Mouse (Mus musculus): Measurements from ENCODE around the gene Peg12. TPM values are rescaled to one million over a fixed set of nuclear protein-coding genes. Genes with fewer than 3 reads are reported as not detected.

Peg12 gene
- polyA plus RNA-seq, 1 experiment = not detected

- H3K4me1 ChIP-seq (ENCODE audit: control insufficient read depth, insufficient read depth, low read length) = no peaks in the 10 kb centered on the region
- no peak overlapping the region for H3K27ac ChIP-seq (ENCODE audit: insufficient read depth, low read depth, low read length)
- no peak overlapping the region for H3K4me3 ChIP-seq (ENCODE audit: insufficient read depth, low read length)
- TF ChIP-seq CTCF (IDR thresholded peaks at IDR 0.05; ENCODE audit: low read depth, low read length) (no peak), POLR2A (IDR thresholded peaks at IDR 0.05; ENCODE audit: borderline replicate concordance, low read depth, low read length) (no peak)
These were observed 36.0 kb downstream of the Peg12 start for GRCm38 (mm10) chr7:62428337-62428736.

- TF ChIP-seq CTCF (IDR thresholded peaks at IDR 0.05; ENCODE audit: low read depth, low read length) = no peak
- no peak for TF ChIP-seq POLR2A (IDR thresholded peaks at IDR 0.05; ENCODE audit: borderline replicate concordance, low read depth, low read length)
- H3K4me1 ChIP-seq (ENCODE audit: control insufficient read depth, insufficient read depth, low read length) = no peaks in the 10 kb centered on the region
- no peak overlapping the region for H3K4me3 ChIP-seq (ENCODE audit: insufficient read depth, low read length)
- H3K27ac ChIP-seq (ENCODE audit: insufficient read depth, low read depth, low read length) = no peak overlapping the region
These were observed 41.1 kb downstream of the Peg12 start for GRCm38 (mm10) chr7:62423210-62423609.

- no peaks in the 10 kb centered on the region for H3K4me1 ChIP-seq (ENCODE audit: control insufficient read depth, insufficient read depth, low read length)
- no peak overlapping the region for H3K4me3 ChIP-seq (ENCODE audit: insufficient read depth, low read length)
- TF ChIP-seq CTCF (IDR thresholded peaks at IDR 0.05; ENCODE audit: low read depth, low read length) (no peak), POLR2A (IDR thresholded peaks at IDR 0.05; ENCODE audit: borderline replicate concordance, low read depth, low read length) (no peak)
- no peak overlapping the region for H3K27ac ChIP-seq (ENCODE audit: insufficient read depth, low read depth, low read length)
These were observed 43.7 kb downstream of the Peg12 start for GRCm38 (mm10) chr7:62420566-62420965.

GRCm38 (mm10) chr7:62419493-62420360, 44.6 kb downstream of the Peg12 start, which contains the start of gene Mkrn3:
Mkrn3 (minus strand) TSS chr7:62420139.
- H3K27ac ChIP-seq (ENCODE audit: insufficient read depth, low read depth, low read length) = no peak within 1 kb of the TSS
- H3K4me1 ChIP-seq (ENCODE audit: control insufficient read depth, insufficient read depth, low read length) = no peaks in the 10 kb centered on the region
- H3K4me3 ChIP-seq (ENCODE audit: insufficient read depth, low read length) = peak within 1 kb of the TSS; percentile 64
- no peak for TF ChIP-seq CTCF (IDR thresholded peaks at IDR 0.05; ENCODE audit: low read depth, low read length)
- TF ChIP-seq POLR2A (IDR thresholded peaks at IDR 0.05; ENCODE audit: borderline replicate concordance, low read depth, low read length) = no peak

GRCm38 (mm10) chr7:62419105-62419492, 45.2 kb downstream of the Peg12 start:
- H3K4me3 ChIP-seq (ENCODE audit: insufficient read depth, low read length) = peak overlapping the region; percentile 64
- no peaks in the 10 kb centered on the region for H3K4me1 ChIP-seq (ENCODE audit: control insufficient read depth, insufficient read depth, low read length)
- H3K27ac ChIP-seq (ENCODE audit: insufficient read depth, low read depth, low read length) = no peak overlapping the region
- TF ChIP-seq CTCF (IDR thresholded peaks at IDR 0.05; ENCODE audit: low read depth, low read length) (no peak), POLR2A (IDR thresholded peaks at IDR 0.05; ENCODE audit: borderline replicate concordance, low read depth, low read length) (no peak)

GRCm38 (mm10) chr7:62418346-62418745, 46.0 kb downstream of the Peg12 start:
- no peaks in the 10 kb centered on the region for H3K4me1 ChIP-seq (ENCODE audit: control insufficient read depth, insufficient read depth, low read length)
- H3K4me3 ChIP-seq (ENCODE audit: insufficient read depth, low read length) = no peak overlapping the region
- no peak overlapping the region for H3K27ac ChIP-seq (ENCODE audit: insufficient read depth, low read depth, low read length)
- no peak for TF ChIP-seq CTCF (IDR thresholded peaks at IDR 0.05; ENCODE audit: low read depth, low read length)
- TF ChIP-seq POLR2A (IDR thresholded peaks at IDR 0.05; ENCODE audit: borderline replicate concordance, low read depth, low read length) = no peak

GRCm38 (mm10) chr7:62416173-62416572, 48.1 kb downstream of the Peg12 start:
- TF ChIP-seq CTCF (IDR thresholded peaks at IDR 0.05; ENCODE audit: low read depth, low read length) = no peak
- TF ChIP-seq POLR2A (IDR thresholded peaks at IDR 0.05; ENCODE audit: borderline replicate concordance, low read depth, low read length) = no peak
- H3K27ac ChIP-seq (ENCODE audit: insufficient read depth, low read depth, low read length) = no peak overlapping the region
- no peak overlapping the region for H3K4me3 ChIP-seq (ENCODE audit: insufficient read depth, low read length)
- H3K4me1 ChIP-seq (ENCODE audit: control insufficient read depth, insufficient read depth, low read length) = no peaks in the 10 kb centered on the region

- no peak overlapping the region for H3K4me3 ChIP-seq (ENCODE audit: insufficient read depth, low read length)
- no peaks in the 10 kb centered on the region for H3K4me1 ChIP-seq (ENCODE audit: control insufficient read depth, insufficient read depth, low read length)
- H3K27ac ChIP-seq (ENCODE audit: insufficient read depth, low read depth, low read length) = no peak overlapping the region
- TF ChIP-seq POLR2A (IDR thresholded peaks at IDR 0.05; ENCODE audit: borderline replicate concordance, low read depth, low read length) = no peak
- TF ChIP-seq CTCF (IDR thresholded peaks at IDR 0.05; ENCODE audit: low read depth, low read length) = no peak
These were observed 49.1 kb downstream of the Peg12 start for GRCm38 (mm10) chr7:62415222-62415621.

Other genes starting within 250 kb of the Peg12 start
- gene Ndn, start 117.9 kb downstream of the Peg12 start, polyA plus RNA-seq (2012; ENCODE audit: insufficient read depth, insufficient read length, missing spikeins) = not detected in 2 replicates
- not detected in 2 replicates for gene Magel2, start 87.5 kb downstream of the Peg12 start, polyA plus RNA-seq (2012; ENCODE audit: insufficient read depth, insufficient read length, missing spikeins)
- gene Mkrn3, start 44.4 kb downstream of the Peg12 start, polyA plus RNA-seq (2012; ENCODE audit: insufficient read depth, insufficient read length, missing spikeins) = not detected in 2 replicates